Mouse (Mus musculus): ENCODE data around the gene Jmjd8.
"Not testable (repeated sequence)": the region's sequence is repeated elsewhere in the genome, so short reads cannot be mapped to it uniquely, and the experiment has no call there.

The Jmjd8 gene

GRCm38 (mm10) chr17:25860832-25861703, 32.4 kb downstream of the Jmjd8 start, which contains the start of gene Wdr90:
Gene Wdr90 (minus strand): TSS chr17:25861501.
- DNase-seq (ENCODE audit: low read depth, low spot score): peak; percentile 93

GRCm38 (mm10) chr17:25861704-25862612, 33.3 kb downstream of the Jmjd8 start:
- no peak for DNase-seq (ENCODE audit: low read depth, low spot score)

- DNase-seq (ENCODE audit: low read depth, low spot score): no peak
These were observed 35.0 kb downstream of the Jmjd8 start for GRCm38 (mm10) chr17:25863681-25864080.

GRCm38 (mm10) chr17:25864311-25864710, 35.6 kb downstream of the Jmjd8 start:
- DNase-seq (ENCODE audit: low read depth, low spot score): no peak

GRCm38 (mm10) chr17:25865288-25865687, 36.6 kb downstream of the Jmjd8 start:
- DNase-seq (ENCODE audit: low read depth, low spot score): no peak

GRCm38 (mm10) chr17:25866172-25866571, 37.5 kb downstream of the Jmjd8 start:
- no peak for DNase-seq (ENCODE audit: low read depth, low spot score)

- DNase-seq (ENCODE audit: low read depth, low spot score): peak; percentile 29
These were observed 38.8 kb downstream of the Jmjd8 start for GRCm38 (mm10) chr17:25867509-25867835.

- no peak for DNase-seq (ENCODE audit: low read depth, low spot score)
These were observed 39.4 kb downstream of the Jmjd8 start for GRCm38 (mm10) chr17:25867836-25868600.

GRCm38 (mm10) chr17:25868601-25869191, 40.0 kb downstream of the Jmjd8 start, which contains the start of gene Mcrip2:
Gene Mcrip2 (minus strand): TSS chr17:25868764.
- peak; percentile 80 for DNase-seq (ENCODE audit: low read depth, low spot score)

GRCm38 (mm10) chr17:25869498-25869897, 40.8 kb downstream of the Jmjd8 start:
- no peak for DNase-seq (ENCODE audit: low read depth, low spot score)

GRCm38 (mm10) chr17:25869954-25870353, 41.3 kb downstream of the Jmjd8 start:
- no peak for DNase-seq (ENCODE audit: low read depth, low spot score)

- DNase-seq (ENCODE audit: low read depth, low spot score): not testable (repeated sequence)
These were observed 42.9 kb downstream of the Jmjd8 start for GRCm38 (mm10) chr17:25871566-25871965.

GRCm38 (mm10) chr17:25872676-25873075, 44.0 kb downstream of the Jmjd8 start:
- DNase-seq (ENCODE audit: low read depth, low spot score): no peak

- DNase-seq (ENCODE audit: low read depth, low spot score): no peak
These were observed 44.9 kb downstream of the Jmjd8 start for GRCm38 (mm10) chr17:25873405-25874147.

GRCm38 (mm10) chr17:25874148-25874720, 45.6 kb downstream of the Jmjd8 start:
- no peak for DNase-seq (ENCODE audit: low read depth, low spot score)

GRCm38 (mm10) chr17:25874721-25875170, 46.1 kb downstream of the Jmjd8 start, which contains the start of gene Mettl26:
Gene Mettl26 (plus strand): TSS chr17:25875074.
- peak; percentile 94 for DNase-seq (ENCODE audit: low read depth, low spot score)

- DNase-seq (ENCODE audit: low read depth, low spot score): peak; percentile 94
These were observed 46.8 kb downstream of the Jmjd8 start for GRCm38 (mm10) chr17:25875171-25876136.

GRCm38 (mm10) chr17:25876347-25876915, 47.8 kb downstream of the Jmjd8 start:
- DNase-seq (ENCODE audit: low read depth, low spot score): no peak

All from A20 (cell line).